Mouse (Mus musculus) layer of hippocampus, postnatal 36 days (tissue): Measurements from ENCODE around the gene Smbd1. TPM values are rescaled to one million over a fixed set of nuclear protein-coding genes. Genes with fewer than 3 reads are reported as not detected.

ENCODE experiments used
- DNase-seq, 2 experiments: peaks; one replicate each; pipeline ENCODE4 v3.0.0; 2022
- total RNA-seq, 2 experiments: library from RNA; stranded (reverse); gene quantifications; 2 replicates each; pipeline ENCODE4 v1.2.3; 2021

Gene Smbd1
- total RNA-seq, 2 experiments from 2014 or later: not detected

GRCm38 (mm10) chr16:32812888-32813361 is 2.6 kb upstream of the Smbd1 start:
- DNase-seq: peak; percentile 69 to 79

DNA sequence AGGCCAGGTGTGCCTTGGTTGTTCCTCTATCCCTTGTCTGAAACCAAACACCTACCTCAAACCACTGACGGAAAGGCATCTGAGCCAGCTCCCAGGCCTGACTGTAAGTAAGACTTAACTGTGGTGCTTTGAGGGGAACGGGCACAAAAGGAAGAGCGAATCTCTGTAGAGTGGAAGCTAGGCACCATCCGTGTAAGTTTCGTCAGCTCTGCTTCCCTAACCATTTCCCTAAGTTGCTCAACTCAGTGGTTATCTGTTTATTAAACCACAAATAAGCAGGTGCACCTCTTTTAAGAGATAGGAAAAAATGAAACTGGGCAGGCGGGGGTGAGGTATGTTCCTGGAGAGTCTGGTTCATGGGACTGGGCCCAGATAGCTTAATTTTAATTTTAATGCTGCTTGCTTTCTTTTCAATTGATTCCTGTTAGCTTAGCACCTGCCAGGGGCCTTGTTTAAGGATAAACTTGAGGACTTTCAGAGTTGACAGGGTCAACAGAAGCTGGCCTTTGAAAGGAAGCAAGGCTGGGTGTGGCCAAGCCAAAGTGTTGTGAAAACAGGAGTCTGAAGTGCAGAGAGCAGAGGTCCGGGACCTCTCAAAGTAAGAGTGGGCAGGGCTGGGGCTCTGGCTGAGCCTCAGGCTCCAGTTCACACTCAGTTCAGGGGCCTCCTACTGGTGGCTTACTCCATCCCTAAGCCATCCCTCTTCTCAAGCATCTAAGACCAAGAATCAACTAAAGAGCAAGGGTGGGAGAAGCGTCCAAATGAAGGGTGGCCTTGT is 2.7 kb downstream of the Smbd1 start:
- no peak for DNase-seq

DNA sequence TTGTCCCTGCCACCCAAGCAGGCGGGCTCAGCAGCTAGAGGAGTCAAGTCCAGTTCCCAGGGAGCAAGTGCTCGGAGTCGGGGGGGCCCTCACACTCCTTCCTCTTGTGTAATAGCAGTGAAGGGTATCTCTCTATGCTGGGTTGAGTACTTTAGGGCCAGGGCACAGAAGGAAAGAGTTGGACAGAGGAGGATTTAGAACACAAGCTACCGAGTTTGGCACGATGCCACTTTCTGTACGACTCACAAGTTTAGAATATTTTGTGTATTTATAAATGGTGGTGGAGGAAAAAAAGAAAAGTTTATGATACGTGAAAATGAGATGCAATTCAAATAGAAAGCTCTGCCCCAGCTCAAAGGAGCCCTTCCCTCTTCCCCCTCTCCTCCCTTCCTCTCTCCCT is 5.1 kb downstream of the Smbd1 start:
- DNase-seq: no peak

DNA sequence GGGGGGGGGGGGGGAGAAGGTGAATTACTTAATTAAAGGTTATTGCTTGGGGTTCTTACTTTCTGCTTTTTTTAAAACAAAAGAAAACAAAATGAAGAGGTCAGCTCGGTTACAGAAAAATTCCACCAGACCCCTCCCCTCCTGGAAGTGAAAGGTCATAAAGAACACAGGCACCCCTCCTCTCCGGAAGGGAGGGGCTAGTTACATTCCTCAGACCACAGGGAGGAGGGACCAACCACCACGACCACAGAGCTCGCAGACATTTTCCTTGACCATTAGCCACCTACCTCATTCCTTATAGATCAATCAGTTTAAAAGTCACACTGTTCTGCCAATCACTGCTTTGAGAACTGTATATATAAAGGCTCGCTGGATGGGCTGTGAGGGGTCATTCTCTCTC is 6.4 kb downstream of the Smbd1 start:
- no peak for DNase-seq

GRCm38 (mm10) chr16:32803252-32803853 is 6.9 kb downstream of the Smbd1 start:
- peak; percentile 30 to 41 for DNase-seq

DNA sequence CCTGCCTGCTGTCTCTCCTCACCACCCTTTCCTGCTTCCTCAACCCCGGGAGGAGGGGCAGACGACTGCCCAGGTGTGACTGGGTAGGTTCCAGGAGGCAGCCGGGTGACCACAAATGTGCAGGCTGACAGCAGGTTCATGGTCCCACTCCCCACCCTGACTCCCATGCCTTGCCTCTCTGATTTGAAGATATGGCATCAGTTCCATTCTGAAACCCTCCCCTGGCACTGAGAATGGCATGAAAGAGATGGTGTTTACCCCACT is 12.9 kb downstream of the Smbd1 start, which contains the start of gene Muc20:
Gene Muc20 (minus strand): TSS at position 10 of the 264 bp plus-strand sequence.
- DNase-seq: no peak

- no peak for DNase-seq
Observed at GRCm38 (mm10) chr16:32796676-32797425, 13.4 kb downstream of the Smbd1 start.

DNA sequence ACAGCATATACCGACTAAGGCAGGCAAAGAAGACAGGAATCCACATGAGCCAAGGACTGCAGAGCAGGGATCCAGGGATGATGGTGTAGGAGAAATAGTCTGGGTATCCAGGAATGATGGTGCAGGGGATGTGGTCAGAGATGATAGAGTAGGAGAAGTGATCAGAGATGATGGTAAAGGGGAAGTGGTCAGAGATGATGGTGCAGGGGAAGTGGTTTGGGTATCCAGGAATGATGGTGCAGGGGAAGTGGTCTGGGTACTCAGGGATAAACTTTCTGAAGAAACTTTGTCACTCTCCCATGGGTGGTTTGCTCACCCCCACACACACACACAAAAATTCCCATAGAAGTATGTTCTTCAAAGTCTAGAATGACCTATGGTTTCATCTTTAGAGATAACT is 15.1 kb downstream of the Smbd1 start:
- DNase-seq: no peak

DNA sequence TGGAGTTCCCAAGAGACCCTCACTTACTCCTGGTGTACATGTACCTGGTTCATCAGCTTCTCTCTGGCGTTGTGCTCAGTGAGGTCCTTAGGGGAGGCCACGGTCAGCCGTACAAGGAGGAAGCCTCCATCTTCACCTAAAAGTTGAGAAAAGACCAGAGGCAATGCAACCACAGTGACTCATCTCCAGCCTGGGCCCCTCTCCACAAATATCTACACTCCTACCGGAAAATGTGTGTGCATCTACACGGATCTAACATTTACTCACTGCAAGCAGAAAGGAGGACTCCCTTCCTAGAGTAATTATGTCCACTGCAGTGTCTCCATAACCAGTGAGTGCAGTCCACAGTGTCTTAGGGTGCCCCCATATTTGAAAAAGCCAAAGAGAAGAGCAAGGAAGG is 20.2 kb downstream of the Smbd1 start:
- no peak for DNase-seq

DNA sequence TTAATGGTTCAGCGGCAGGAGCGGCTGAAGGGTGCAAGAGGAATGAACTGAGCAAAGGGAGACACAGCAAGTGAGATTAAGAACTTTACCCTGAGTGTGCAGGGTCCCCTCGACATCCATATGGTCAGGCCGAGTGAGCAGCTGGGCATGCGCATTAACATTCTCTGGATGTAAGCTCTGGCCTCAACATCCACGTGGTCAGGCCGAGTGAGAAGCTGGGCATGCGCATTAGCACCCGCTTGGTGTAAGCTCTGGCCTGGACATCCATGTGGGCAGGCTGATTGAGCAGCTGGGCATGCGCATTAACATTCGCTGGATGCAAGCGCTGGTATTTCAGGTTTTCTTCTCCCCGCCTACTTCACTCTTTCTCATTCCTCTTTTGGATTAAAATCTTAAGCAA is 25.4 kb downstream of the Smbd1 start:
- peak; percentile 16 to 25 for DNase-seq

DNA sequence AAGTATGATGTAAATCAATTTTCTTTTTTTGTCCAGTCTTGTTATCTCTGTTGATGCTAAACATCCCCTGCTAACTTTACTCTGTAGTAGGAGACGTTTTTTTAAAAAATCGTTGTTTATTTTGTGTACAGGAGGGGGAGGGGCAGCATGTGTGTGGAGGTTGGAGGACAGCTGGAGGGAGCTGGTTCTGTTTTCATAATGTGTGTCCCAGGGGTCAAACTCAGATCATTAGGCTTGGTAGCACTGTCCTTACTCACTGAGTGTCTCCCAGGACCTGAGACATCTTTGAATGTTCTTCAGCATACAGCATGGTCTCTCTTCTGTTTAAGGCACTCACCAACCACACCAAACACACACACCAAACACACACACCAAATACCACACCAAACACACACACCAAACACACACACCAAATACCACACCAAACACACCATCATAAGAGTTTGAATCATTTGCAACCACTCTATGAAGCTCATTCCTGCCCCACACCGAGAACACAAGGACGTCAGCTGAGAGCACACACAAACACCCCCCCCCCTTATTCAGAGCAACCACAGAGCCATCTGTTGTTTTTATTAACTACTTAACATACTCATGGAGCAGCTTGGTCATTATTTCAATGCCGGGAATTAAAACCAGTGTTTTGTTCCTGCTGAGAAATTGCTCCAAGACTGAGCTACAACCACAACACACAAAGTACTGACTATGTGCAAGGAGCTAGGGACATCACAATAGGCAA is 26.8 kb downstream of the Smbd1 start:
- no peak for DNase-seq

GRCm38 (mm10) chr16:32778956-32779355 is 31.3 kb downstream of the Smbd1 start:
- DNase-seq: no peak

DNA sequence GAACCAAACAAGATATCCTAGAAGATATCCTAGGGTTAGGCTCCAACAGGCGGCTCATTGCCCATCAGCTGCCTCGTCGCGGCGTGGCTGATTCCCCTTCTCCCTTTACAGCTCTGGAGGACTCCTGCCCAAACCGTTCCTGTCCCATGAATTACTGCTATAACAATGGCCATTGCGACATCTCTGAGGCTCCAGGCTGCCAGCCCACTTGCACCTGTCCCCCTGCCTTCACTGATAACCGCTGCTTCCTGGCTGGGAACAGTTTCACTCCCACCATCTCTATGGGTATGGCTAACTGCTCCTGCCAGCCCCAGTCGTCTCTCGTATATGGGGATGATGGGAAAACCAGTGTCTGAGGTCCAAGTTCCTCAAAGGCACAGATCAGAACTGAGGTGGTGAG is 33.6 kb downstream of the Smbd1 start:
- no peak for DNase-seq

DNA sequence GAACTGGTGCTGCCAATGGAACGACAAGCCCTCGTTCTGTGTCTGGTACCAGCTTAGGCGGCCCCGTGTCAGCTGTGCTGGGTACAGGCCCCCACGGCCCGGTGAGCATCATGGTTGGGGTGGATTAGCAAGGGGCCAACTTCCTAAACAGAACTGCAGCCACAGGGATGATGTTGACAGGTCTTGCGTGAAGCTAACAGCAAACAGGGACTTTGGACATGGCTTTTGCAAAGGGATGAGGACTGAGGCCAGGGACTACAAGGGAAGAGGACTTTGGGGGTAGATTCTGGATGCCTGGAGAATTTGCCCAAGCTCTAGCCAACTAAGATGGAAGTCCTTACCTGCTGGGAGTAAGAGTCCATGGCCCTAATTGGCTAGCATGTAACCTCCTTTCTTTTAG is 43.4 kb downstream of the Smbd1 start:
- DNase-seq: no peak

DNA sequence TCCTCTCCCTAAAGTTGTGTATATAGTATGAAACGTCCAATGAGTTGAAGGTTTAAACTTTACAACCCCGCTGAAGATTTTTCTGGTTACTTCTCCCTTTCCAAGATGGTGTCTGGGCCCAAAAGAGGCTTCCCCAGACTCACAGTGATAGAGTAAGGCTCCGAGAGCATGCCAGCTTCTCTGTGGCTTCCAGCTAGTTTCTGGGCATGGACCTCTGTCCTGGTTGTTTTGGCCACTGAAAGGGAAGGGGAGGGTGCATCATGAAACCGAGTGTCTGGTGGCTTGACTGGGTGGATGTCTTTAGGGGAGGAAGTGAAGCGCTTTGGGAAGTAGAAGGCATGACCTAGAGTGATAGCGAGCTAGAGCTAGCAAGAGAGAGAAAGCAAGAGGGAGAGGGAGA is 45.3 kb downstream of the Smbd1 start:
- no peak for DNase-seq

- DNase-seq: no peak
Observed at GRCm38 (mm10) chr16:32764550-32764949, 45.7 kb downstream of the Smbd1 start.

Other genes starting within 250 kb of the Smbd1 start
- gene Tfrc, start 201.6 kb downstream of the Smbd1 start, total RNA-seq: 10 to 100 TPM; 55.9 to 62.1 TPM
- gene Tnk2, start 166.6 kb downstream of the Smbd1 start, total RNA-seq: 100 to 1,000 TPM; 189 to 197 TPM
- gene Muc4, start 74.6 kb downstream of the Smbd1 start, total RNA-seq: not detected
- not detected for gene Muc20, start 13.0 kb downstream of the Smbd1 start, total RNA-seq
- gene Fyttd1, start 67.0 kb upstream of the Smbd1 start, total RNA-seq: 100 to 1,000 TPM; 114 to 118 TPM
- 10 to 100 TPM; 61.4 to 62.4 TPM for gene Rubcn, start 67.3 kb upstream of the Smbd1 start, total RNA-seq
- 10 to 100 TPM; 43.8 to 47.4 TPM for gene Lrch3, start 103.6 kb upstream of the Smbd1 start, total RNA-seq
- 1 to 10 TPM; 4.0 to 5.4 TPM for gene Iqcg, start 245.7 kb upstream of the Smbd1 start, total RNA-seq
- gene Rpl35a, start 246.0 kb upstream of the Smbd1 start, total RNA-seq: 100 to 1,000 TPM; 296 to 306 TPM